Mouse (Mus musculus) adrenal gland (tissue): ENCODE data around the gene Zfp385b.

Experiments
- intact Hi-C: fragments of 180-260 bp; cut with DNase I; formaldehyde crosslinking; loops from one replicate; pipeline ENCODE4 v1.15.1; 2025

The Zfp385b gene

GRCm38 (mm10) chr2:77790846-77791245 lies 28.6 kb downstream of the Zfp385b start:
- intact Hi-C loops, result no loop called here

DNA sequence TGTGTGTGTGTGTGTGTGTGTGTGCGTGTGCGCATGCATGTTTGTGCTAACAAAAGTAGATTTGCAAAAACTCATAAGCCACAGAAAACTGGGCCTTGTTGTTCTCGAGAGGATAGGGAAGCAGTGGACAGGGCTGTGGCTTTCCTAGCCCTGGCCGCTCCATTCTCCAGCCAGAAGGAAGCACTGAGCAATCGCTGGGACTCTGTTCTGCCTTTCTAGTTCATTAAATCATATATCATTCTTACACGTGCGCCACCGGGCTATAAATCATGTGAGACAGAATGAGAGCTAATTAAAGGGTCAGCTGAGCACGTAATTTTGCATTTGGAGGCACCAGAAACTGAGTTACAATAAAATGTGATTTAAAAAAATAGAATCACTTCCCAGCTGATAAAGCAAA lies 29.1 kb downstream of the Zfp385b start:
- intact Hi-C loops, result no loop called here

DNA sequence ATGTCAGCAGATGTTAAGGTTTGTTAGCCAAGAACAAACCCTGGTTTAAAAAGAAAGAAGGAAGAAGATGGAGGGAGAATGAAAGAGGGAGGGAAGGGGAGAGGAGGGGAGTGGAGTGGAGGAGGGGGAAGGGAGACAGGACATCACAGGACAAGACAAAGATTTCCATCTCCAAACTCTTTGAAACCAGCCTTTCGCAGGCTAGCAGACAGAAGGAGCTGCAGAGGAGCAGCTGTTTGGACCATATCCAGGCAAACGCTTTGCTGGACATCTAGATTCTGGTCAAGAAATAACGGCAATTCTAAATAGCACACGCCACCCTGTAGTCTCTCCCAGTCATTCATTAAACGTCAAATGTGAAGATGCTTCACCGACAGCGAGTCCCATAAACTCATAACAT lies 38.0 kb downstream of the Zfp385b start:
- intact Hi-C loops, result no loop called here

DNA sequence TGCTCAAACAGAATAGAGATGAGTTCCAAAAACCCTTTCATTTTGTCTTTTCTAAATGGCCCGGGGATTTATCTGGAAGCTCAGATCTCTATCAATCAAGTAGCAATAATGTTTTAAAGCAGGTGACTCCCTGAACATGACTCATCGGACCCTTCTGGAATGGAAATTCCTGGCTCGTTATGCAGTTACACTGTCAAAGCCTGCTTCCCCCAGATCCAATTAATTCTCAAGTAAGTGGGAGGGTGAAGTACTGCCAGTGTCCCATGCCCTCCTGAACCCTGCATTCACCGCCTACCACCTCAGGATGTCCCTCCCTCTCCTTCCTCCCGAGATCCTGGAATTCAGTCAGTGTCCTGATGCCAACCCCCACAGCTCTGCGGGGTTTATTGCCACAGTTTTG lies 41.7 kb downstream of the Zfp385b start:
- intact Hi-C loops, result no loop called here

- intact Hi-C loops, result no loop called here
These were observed 42.3 kb downstream of the Zfp385b start for GRCm38 (mm10) chr2:77777047-77777686.

- intact Hi-C loops, result no loop called here
These were observed 44.1 kb downstream of the Zfp385b start for GRCm38 (mm10) chr2:77775247-77775880.

DNA sequence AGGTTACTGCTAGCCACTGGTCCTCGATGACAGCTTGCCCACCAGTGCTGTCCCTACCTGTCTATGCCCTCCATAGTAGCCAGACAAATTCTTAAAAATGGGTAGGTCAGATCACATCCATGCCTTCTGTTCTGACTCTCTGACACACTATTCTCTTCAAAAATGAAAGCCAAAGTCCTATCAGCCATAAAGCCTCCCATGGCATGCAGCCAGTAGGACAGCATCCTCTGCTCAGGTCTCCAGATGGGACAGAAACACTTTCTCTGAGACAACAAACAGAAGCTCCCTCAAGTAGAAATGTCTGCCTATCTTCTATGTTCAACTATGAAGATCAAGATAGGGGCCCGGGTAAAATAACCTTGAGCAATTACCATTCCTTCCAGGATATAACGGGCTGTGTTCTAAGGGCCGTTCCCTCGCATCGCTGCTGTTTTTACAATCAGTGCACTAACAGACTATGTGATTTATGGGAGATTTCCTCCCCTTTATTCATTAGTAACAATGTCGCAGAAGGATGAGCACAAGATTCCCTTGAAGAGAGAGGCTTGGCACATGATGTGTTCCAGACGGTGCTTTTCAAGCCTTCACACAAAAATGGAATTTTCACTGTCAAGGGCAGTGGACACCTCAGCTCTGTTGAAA lies 49.3 kb downstream of the Zfp385b start:
- intact Hi-C loops, result no loop called here

GRCm38 (mm10) chr2:77768321-77768886 lies 51.0 kb downstream of the Zfp385b start:
- intact Hi-C loops, result no loop called here

GRCm38 (mm10) chr2:77761967-77762366 lies 57.5 kb downstream of the Zfp385b start:
- intact Hi-C loops, result no loop called here

DNA sequence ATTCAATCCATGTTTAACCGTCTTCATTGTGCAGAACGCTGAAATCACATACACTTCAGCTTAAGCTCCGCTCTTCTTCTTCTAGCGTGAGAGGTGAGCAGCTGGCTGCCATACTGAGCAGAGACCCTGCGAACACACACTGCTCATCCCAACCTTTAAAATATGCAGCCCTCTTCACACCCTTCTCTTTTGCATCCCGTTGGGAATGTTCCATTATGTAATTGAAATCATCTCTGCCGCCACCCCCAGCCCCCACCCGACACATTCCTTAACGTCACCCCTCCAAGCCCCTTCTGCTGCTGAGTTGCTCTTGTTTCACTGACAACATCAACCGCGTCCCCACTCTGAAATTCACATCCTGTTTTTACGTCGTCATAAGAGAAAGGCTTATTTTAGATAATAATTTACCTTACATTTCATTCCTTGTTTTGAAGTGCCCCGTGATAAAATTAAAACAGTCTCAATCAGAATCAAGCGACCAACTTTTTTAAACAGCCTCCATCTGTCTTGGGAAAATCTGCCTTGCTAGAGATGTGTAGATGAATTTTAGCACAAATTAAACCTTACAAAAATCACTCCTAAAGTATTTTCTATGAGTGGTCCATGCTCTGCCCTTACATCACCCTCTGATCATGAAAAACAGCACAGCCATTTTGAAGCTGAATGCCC lies 60.9 kb downstream of the Zfp385b start:
- intact Hi-C loops, result no loop called here

DNA sequence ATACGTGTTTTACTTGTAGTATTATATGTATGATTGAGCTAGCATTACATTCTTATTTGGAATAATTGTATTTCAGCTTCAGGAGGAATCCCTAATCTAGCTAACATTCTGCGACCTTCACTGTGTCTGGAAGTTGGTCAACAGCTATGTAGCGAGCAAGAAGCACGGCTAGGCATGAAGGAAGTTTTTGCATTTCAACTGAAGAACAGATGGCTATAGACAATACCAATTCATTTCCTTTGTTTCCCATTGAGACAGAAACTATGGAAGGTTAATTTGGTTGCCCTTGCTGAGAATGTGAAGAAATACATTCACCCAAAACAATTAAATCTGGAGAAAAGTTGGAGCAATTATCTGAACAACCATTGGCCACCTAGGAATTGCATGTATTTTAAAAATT lies 66.9 kb downstream of the Zfp385b start:
- intact Hi-C loops, result no loop called here

GRCm38 (mm10) chr2:77749631-77750030 lies 69.8 kb downstream of the Zfp385b start:
- intact Hi-C loops, result no loop called here

DNA sequence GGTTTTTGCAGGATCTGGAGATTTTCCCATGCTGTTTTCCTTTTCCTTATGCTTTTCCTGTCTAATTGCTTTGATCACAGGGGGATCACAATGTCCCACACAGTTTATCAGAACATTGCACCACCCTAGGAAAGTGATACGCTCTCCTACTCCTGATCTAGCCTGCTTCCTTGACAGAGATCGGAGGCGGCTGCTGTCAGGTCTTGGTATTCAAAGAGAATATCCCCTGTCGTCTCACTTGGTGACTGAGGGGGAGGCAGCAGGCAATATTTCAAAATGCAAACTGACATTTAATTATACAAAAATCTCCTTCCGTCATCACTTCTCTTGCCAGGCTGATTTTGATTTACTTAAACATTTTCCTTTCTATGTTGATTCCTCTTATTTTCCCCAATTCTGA lies 73.0 kb downstream of the Zfp385b start:
- intact Hi-C loops, result no loop called here

GRCm38 (mm10) chr2:77745246-77745645 lies 74.2 kb downstream of the Zfp385b start:
- intact Hi-C loops, result no loop called here

- intact Hi-C loops, result no loop called here
These were observed 77.1 kb downstream of the Zfp385b start for GRCm38 (mm10) chr2:77742359-77742758.

DNA sequence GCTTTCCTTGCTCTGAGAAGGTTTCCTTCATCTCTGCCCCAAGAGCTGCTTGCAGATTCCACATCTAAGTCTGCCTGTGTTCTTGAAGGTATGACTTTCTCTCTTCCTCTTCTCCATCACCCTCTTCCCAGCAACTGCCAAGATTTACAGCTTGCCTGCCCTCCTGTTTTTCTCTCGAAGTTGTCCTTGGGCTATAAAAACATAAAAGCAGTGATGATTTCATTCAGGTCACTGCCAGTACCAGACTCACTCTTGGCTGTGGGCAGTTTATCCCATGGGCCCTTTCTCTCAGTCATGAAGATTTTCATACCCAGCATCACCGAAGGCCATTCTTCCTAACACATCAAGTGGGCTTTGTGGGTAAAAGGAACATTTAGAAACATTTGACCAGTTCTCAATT lies 89.2 kb downstream of the Zfp385b start:
- intact Hi-C loops, result no loop called here

DNA sequence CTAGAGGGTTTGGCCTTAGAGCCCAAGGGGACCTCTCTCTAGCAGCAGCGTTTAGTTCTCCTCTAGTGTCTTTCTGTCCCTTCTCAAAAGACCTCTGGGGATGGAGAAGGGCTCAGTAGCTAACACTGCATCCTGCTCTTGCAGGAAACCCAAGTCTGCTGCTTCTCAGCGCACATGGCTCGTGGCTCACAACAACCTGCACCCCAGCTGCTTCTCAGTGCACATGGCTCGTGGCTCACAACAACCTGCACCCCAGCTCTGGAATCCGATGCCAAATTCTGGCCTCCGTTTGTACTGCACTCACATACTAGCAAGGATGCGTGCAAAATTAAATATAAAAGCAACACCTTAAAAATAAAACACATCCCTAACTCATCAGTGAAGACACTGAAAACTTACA lies 92.6 kb downstream of the Zfp385b start:
- intact Hi-C loops, result no loop called here

- intact Hi-C loops, result no loop called here
These were observed 98.6 kb downstream of the Zfp385b start for GRCm38 (mm10) chr2:77720806-77721205.

DNA sequence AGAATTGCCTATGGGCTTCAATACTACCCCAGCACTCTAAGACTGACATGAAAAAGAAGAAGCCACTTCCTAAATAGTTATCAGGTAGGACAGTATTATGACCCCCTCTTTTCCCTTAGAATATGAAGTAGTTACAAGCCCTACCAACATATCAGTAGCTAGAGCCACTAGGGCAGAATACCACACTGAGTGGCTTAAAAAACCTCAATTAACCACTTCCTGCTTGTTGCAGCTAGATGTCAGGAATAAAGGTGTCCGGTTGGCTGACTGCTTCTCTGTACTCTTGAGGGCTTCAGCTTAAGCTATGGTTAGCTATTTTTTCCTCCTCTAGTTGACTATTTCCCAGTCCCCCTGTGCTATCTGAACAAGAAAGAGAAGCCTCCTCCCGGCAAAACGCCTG lies 103.1 kb downstream of the Zfp385b start:
- intact Hi-C loops, result no loop called here

GRCm38 (mm10) chr2:77713886-77714285 lies 105.6 kb downstream of the Zfp385b start:
- intact Hi-C loops, result no loop called here

GRCm38 (mm10) chr2:77711751-77712150 lies 107.7 kb downstream of the Zfp385b start:
- intact Hi-C loops, result no loop called here
